ENCODE assay signal across 10 mouse cellular contexts in the genomic region with DNA sequence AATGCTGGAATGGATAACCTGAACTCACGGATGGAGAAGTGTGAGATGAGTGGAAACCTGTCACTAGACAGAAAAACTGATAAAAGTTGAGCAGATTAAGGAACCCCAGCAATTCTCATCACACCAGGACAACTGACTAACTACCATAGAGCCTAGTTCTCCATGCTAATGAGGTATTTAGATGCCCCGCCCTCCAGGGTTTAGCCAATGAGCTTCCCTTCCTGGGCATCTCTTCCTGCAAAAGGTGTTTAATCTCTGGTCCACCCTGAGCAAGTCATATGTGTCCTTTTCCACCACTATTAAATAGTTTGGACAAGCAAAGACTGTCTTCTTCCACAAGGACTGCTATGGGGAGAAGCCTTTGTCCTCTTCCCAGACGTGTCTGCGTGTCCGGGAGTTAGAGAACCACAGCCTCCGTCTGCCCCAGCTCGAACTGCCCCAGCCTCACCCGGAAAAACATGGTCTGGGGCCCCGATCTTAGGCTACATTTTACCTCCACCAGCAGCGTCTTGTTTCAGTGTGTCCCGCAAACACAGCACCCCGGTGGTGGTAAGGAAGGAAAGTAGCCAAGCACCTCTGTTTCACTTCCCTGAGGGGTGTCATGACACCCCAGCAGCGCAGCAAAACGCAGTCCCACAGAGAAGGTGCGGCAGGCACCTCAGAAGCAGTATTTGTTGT. TPM values are rescaled to one million over a fixed set of nuclear protein-coding genes. Genes with fewer than 3 reads are reported as not detected.
DNase-seq lines count a peak whose midpoint lies in the region; ATAC-seq and TF ChIP-seq lines count a peak whose summit lies in the region.
"Had no signal": no experiment of that assay in that cellular context is flagged by ENCODE, and none has a peak within 500 bp of the region (broad histone marks: within the 10 kb centered on the region; RNA-seq: fewer than 3 reads in every experiment).

No protein-coding gene starts in this region.

- peaks cover 9% of the 10 kb centered on the region for H3K27me3 ChIP-seq in hindbrain, embryonic 10.5 days (ENCODE audit: insufficient read depth, poor library complexity, severe bottlenecking)
- no peaks in the 10 kb centered on the region for H3K27me3 ChIP-seq in hindbrain, embryonic 16.5 days (replicated peaks; ENCODE audit: control insufficient read depth, insufficient read depth, low read length)
- H3K27me3 ChIP-seq in intestine, postnatal 0 days (replicated peaks; ENCODE audit: control insufficient read depth, insufficient read depth, low read length) = no peaks in the 10 kb centered on the region
- no peaks in the 10 kb centered on the region for H3K27me3 ChIP-seq in stomach, embryonic 15.5 days (replicated peaks)

- DNase-seq in hindbrain, embryonic 10.5 days (ENCODE audit: low spot score) = no peak
- no peak for DNase-seq in ES-E14 (ENCODE audit: low read depth, low spot score)
- DNase-seq in adrenal gland, postnatal 10 days = no peak
- DNase-seq in adrenal gland, postnatal 14 days = no peak
- DNase-seq in layer of hippocampus, adult 11-12 months (ENCODE audit: low spot score) = no peak
- DNase-seq: heart, postnatal 36 days had no signal

- in situ Hi-C loops in ES-E14 (cut with MboI; ENCODE audit: low sequenced_read_pairs in 2 of 2, unreplicated experiment in 2 of 2) = no loop called here

- no peaks in the 10 kb centered on the region for H3K9me3 ChIP-seq in hindbrain, embryonic 10.5 days
- peaks cover 2% of the 10 kb centered on the region; the same call in 1 of the 2 replicates for H3K9me3 ChIP-seq in hindbrain, embryonic 16.5 days (ENCODE audit: control insufficient read depth, low read length)
- no peaks in the 10 kb centered on the region for H3K9me3 ChIP-seq in ES-E14 (ENCODE audit: control insufficient read depth, insufficient read depth, low read depth, low read length)
- H3K9me3 ChIP-seq in intestine, postnatal 0 days (ENCODE audit: control insufficient read depth) = no peaks in the 10 kb centered on the region
- no peaks in the 10 kb centered on the region for H3K9me3 ChIP-seq in stomach, embryonic 15.5 days

- no peak overlapping the region for H3K9ac ChIP-seq in hindbrain, embryonic 16.5 days (ENCODE audit: low read depth, low read length)
- peak overlapping the region; percentile 4; the same call in 1 of the 2 replicates for H3K9ac ChIP-seq in ES-E14 (ENCODE audit: insufficient read depth, low read depth, low read length, poor library complexity, severe bottlenecking)
- no peak overlapping the region for H3K9ac ChIP-seq in intestine, postnatal 0 days (ENCODE audit: low read depth, low read length)
- H3K9ac ChIP-seq in stomach, embryonic 15.5 days = no peak overlapping the region

- ATAC-seq in hindbrain, embryonic 16.5 days = no peak
- ATAC-seq in intestine, postnatal 0 days = 0 out of 2 replicates have a peak, but pooled peaks have one; percentile 28
- ATAC-seq in stomach, embryonic 15.5 days (ENCODE audit: insufficient read depth, low FRiP score, low read depth) = no peak

- no peaks in the 10 kb centered on the region for H3K36me3 ChIP-seq in hindbrain, embryonic 10.5 days
- no peaks in the 10 kb centered on the region for H3K36me3 ChIP-seq in hindbrain, embryonic 16.5 days (ENCODE audit: control insufficient read depth, insufficient read depth, low read length)
- H3K36me3 ChIP-seq in ES-E14 (ENCODE audit: control insufficient read depth, insufficient read depth, low read length, poor library complexity, severe bottlenecking) = no peaks in the 10 kb centered on the region
- H3K36me3 ChIP-seq in intestine, postnatal 0 days (ENCODE audit: control insufficient read depth, insufficient read depth) = no peaks in the 10 kb centered on the region
- H3K36me3 ChIP-seq in stomach, embryonic 15.5 days = no peaks in the 10 kb centered on the region

- 42% methylated on average over 15 of the region's 15 CpGs for WGBS in hindbrain, embryonic 10.5 days
- WGBS in hindbrain, embryonic 16.5 days = 46% methylated on average over 15 of the region's 15 CpGs
- WGBS in intestine, postnatal 0 days = 22% methylated on average over 15 of the region's 15 CpGs
- WGBS in stomach, embryonic 15.5 days = 34% methylated on average over 15 of the region's 15 CpGs

- peak overlapping the region; percentile 27 for H3K4me3 ChIP-seq in hindbrain, embryonic 10.5 days
- no peak overlapping the region for H3K4me3 ChIP-seq in hindbrain, embryonic 16.5 days (ENCODE audit: low read length)
- H3K4me3 ChIP-seq in ES-E14 (ENCODE audit: insufficient read depth in 1 of 2, low read depth in 1 of 2, low read length in 2 of 2, poor library complexity in 1 of 2, severe bottlenecking in 1 of 2) = peak overlapping the region; percentile 61 to 80
- peak overlapping the region; percentile 20 for H3K4me3 ChIP-seq in intestine, postnatal 0 days (ENCODE audit: low read depth, low read length)
- no peak overlapping the region for H3K4me3 ChIP-seq in stomach, embryonic 15.5 days (replicated peaks)

- H3K4me1 ChIP-seq in hindbrain, embryonic 10.5 days (replicated peaks) = peaks cover 12% of the 10 kb centered on the region; the same call in 1 of the 2 replicates
- no peaks in the 10 kb centered on the region for H3K4me1 ChIP-seq in hindbrain, embryonic 16.5 days (ENCODE audit: control insufficient read depth, insufficient read depth, low read depth, low read length)
- H3K4me1 ChIP-seq in ES-E14 (ENCODE audit: control insufficient read depth in 2 of 2, insufficient read depth in 2 of 2, low read length in 2 of 2, poor library complexity in 1 of 2) = 0 out of 4 replicates have a peak, but pooled peaks cover 0 to 1% of the 10 kb centered on the region in 2 experiments
- no peaks in the 10 kb centered on the region for H3K4me1 ChIP-seq in intestine, postnatal 0 days (replicated peaks; ENCODE audit: control insufficient read depth, insufficient read depth, low read length)
- no peaks in the 10 kb centered on the region for H3K4me1 ChIP-seq in stomach, embryonic 15.5 days

- no peak overlapping the region for H3K27ac ChIP-seq in hindbrain, embryonic 10.5 days
- H3K27ac ChIP-seq in hindbrain, embryonic 16.5 days (ENCODE audit: low read depth, low read length) = no peak overlapping the region
- H3K27ac ChIP-seq in ES-E14 (ENCODE audit: insufficient read depth, low read depth, low read length, poor library complexity, severe bottlenecking) = no peak overlapping the region
- H3K27ac ChIP-seq in intestine, postnatal 0 days (ENCODE audit: low read depth, low read length) = no peak overlapping the region
- no peak overlapping the region for H3K27ac ChIP-seq in stomach, embryonic 15.5 days
- H3K27ac ChIP-seq: macrophage had no signal

- no peak overlapping the region for H3K4me2 ChIP-seq in hindbrain, embryonic 16.5 days (ENCODE audit: low read length)
- H3K4me2 ChIP-seq in intestine, postnatal 0 days (replicated peaks; ENCODE audit: low read depth) = peak overlapping the region; percentile 68
- H3K4me2 ChIP-seq in stomach, embryonic 15.5 days = peak overlapping the region; percentile 26

- TF ChIP-seq CTCF in intestine, postnatal 0 days (IDR thresholded peaks at IDR 0.05; ENCODE audit: low read depth) = no peak

TF ChIP-seq in ES-E14, 5 proteins besides CTCF, POLR2A, EP300 and RAD21:
- no peak for TF ChIP-seq ZC3H11A (IDR thresholded peaks at IDR 0.05; ENCODE audit: borderline replicate concordance, low read depth, low read length)
TF ChIP-seq in ES-E14: peak in this region for 0.

RNA-seq across cellular contexts. Expression of a gene that starts 26.1 kb away (rescaled TPM):
- 0.05 and 0.27 TPM in 2 replicates for polyA plus RNA-seq in hindbrain, embryonic 10.5 days (2016; fragmentation: Nextera tagmentation; extraction: Ambion mirVana)
- polyA plus RNA-seq in hindbrain, embryonic 16.5 days (2015; fragmentation: Nextera tagmentation; extraction: Ambion mirVana) = 0.25 and 0.40 TPM in 2 replicates
- not detected in 2 replicates for total RNA-seq in ES-E14 (2012; rRNA removed)
- 0.10 TPM in 1 of 2 replicates, not detected in the other for polyA plus RNA-seq in intestine, postnatal 0 days (2015; fragmentation: Nextera tagmentation; extraction: Ambion mirVana)
- 0.08 and 0.13 TPM in 2 replicates for polyA plus RNA-seq in stomach, embryonic 15.5 days (2015; fragmentation: Nextera tagmentation; extraction: Ambion mirVana)
- total RNA-seq in adrenal gland, postnatal 10 days (2021) = under 1 TPM in 1 of 2 experiments, not detected in 1; 0.27 TPM
- total RNA-seq in adrenal gland, postnatal 14 days (2021) = not detected in 2 replicates
- polyA plus RNA-seq: macrophage had no signal

RNA-seq across cellular contexts. Expression of a gene that starts 28.7 kb away (rescaled TPM):
- polyA plus RNA-seq in hindbrain, embryonic 10.5 days (2016; fragmentation: Nextera tagmentation; extraction: Ambion mirVana) = 11.2 and 12.7 TPM in 2 replicates
- polyA plus RNA-seq in hindbrain, embryonic 16.5 days (2015; fragmentation: Nextera tagmentation; extraction: Ambion mirVana) = 18.7 and 25.1 TPM in 2 replicates
- total RNA-seq in ES-E14 (2012; rRNA removed) = 3.9 and 4.9 TPM in 2 replicates
- polyA plus RNA-seq in intestine, postnatal 0 days (2015; fragmentation: Nextera tagmentation; extraction: Ambion mirVana) = 8.2 and 9.0 TPM in 2 replicates
- 13.1 and 14.3 TPM in 2 replicates for polyA plus RNA-seq in stomach, embryonic 15.5 days (2015; fragmentation: Nextera tagmentation; extraction: Ambion mirVana)
- total RNA-seq in adrenal gland, postnatal 10 days (2021) = 10 to 100 TPM; 20.1 to 32.3 TPM
- 26.0 and 27.3 TPM in 2 replicates for total RNA-seq in adrenal gland, postnatal 14 days (2021)

Comparison
In these comparisons a context has a peak if more than half of its experiments do, and no peak if none do; other contexts are left out.
1. H3K4me3 ChIP-seq: peak in hindbrain, embryonic 10.5 days (single experiment), ES-E14 (2 of 2) and intestine, postnatal 0 days (single experiment); none in hindbrain, embryonic 16.5 days (single experiment) and stomach, embryonic 15.5 days (single experiment).